Mouse (Mus musculus): ENCODE data around the gene Astn2.

DNA sequence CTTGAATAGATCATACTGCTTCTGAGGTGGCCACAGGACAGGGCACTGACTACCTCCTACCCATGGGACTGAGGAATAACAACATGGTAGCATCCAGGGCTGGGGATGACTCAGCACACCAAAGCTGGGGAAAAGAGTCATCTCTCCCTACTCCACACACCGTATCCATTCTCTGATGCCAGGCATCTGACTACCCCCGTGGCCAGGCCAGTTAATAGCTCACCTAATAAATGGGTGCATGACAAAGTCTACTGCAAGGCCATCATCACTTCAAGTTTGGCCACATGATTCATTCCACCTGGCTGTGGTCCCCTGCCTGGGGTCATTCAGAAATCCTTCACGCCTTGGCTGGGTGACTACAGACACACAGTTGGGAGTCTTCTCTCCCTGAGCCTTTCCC, 914.7 kb downstream of the Astn2 start:
- no peak for TF ChIP-seq POLR2A (IDR thresholded peaks at IDR 0.05; ENCODE audit: insufficient read depth, low read depth, low read length)
- TF ChIP-seq CTCF (IDR thresholded peaks at IDR 0.05; ENCODE audit: insufficient read depth, low read depth, low read length), result no peak
